Mouse (Mus musculus): Measurements from ENCODE around the gene Acaca.

Acaca gene

DNA sequence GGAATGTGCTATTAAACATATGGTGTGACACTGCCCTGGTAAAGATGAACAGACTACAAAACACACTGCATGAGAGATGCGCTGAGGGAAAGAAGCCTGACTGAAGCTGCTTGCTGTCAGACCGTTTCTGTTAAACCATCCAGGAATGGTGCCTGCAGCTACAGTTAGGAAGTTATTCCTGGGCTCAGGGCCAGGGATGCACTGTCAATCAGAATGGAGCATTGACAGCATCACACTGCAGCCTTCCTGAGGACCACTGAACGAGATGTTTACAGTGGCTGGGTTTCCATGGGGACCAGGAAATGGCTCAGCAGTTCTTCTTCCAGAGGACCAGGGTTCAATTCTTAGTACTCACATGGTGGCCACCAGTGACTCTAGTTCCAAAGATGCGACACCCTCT lies 280.9 kb downstream of the Acaca start:
- DNase-seq: no peak

- no peak for DNase-seq
Observed at GRCm38 (mm10) chr11:84410879-84411641, 281.6 kb downstream of the Acaca start.

- DNase-seq: no peak
Observed at GRCm38 (mm10) chr11:84411642-84412018, 282.2 kb downstream of the Acaca start.

- no peak for DNase-seq
Observed at GRCm38 (mm10) chr11:84412201-84412934, 282.9 kb downstream of the Acaca start.

DNA sequence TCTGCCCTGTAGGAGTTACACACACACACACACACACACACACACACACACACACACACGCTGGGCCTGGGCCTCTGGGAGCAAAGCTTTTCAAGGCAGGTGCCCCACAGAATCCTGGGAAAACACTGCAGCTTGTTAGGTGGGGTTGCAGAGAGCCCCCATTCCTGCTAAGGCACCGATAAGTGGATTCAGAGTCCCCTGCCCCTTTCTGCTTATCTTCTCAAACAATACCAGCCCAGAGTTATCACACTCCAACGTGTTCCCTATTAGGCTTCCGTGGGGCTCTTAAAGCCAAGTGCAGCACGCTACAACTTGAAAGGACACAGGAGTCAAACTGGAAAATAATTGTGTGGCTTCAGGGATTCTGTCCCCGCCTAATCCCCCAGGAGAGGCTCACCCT lies 283.6 kb downstream of the Acaca start:
- DNase-seq: no peak

GRCm38 (mm10) chr11:84420779-84421178 lies 291.3 kb downstream of the Acaca start:
- no peak for DNase-seq

GRCm38 (mm10) chr11:84425736-84426632 lies 296.5 kb downstream of the Acaca start:
- no peak for DNase-seq

GRCm38 (mm10) chr11:84426633-84426998 lies 297.1 kb downstream of the Acaca start:
- DNase-seq: no peak

- no peak for DNase-seq
Observed at GRCm38 (mm10) chr11:84429581-84429980, 300.1 kb downstream of the Acaca start.

DNA sequence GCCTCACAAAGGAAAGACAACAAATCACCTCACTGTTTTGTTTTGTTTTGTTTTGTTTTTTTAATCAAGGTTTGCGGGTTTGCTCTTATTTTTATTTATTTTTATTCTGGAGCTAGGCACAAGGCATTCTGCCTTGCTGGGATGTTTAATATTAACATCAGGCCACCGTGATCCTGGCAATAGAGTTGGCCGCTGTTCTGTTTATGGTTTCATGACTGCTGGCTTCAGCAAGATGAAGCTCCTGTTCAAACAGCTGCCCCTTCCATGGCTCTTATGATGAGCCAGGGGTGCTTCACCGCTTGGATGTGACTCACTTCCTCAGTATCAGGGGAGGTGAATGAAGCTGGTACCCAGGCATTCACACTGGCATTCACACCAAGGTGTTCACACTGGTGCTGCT lies 300.9 kb downstream of the Acaca start:
- DNase-seq: no peak

- no peak for DNase-seq
Observed at GRCm38 (mm10) chr11:84434879-84435278, 305.4 kb downstream of the Acaca start.

DNA sequence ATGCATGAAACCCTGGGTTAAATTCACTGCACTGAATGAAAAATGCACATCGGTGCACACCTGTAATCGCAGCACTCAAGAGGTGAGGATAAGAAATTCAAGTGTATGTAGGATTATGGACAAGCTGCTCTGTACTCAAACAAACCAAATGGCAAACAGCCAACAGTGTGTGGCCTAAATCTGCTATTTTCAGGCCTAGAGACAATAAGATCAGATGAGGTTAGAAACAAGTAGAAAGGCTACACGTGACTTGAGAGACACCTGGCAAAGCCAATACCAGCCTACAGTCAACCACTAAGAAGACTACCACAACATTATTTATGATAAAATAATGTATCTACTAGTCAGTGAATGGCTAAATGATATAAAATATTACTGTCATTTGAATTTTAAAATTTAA lies 310.9 kb downstream of the Acaca start:
- no peak for DNase-seq

- DNase-seq: no peak
Observed at GRCm38 (mm10) chr11:84442554-84443331, 313.3 kb downstream of the Acaca start.

Data from right cerebral cortex, postnatal 4 days (tissue).